Mouse (Mus musculus): Measurements from ENCODE around the gene Ankrd11.

Gene Ankrd11

DNA sequence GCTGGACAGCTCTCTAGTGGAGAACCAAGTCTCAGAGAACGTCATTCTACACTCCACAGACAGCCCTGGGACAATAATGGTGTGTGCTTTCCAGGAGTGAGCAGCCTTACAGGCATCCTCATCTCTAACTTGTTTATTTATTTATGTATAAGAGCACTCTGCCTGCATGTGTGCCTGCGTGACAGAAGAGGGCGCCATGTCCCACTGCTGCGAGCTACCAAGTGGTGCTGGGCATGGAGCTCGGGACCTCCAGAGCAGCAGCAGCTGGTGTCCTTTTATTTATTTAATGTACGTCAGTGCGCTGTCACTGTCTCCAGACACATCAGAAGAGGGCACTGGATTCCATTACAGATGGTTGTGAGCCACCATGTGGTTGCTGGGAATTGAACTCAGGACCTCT lies 115.3 kb downstream of the Ankrd11 start:
- DNase-seq (ENCODE audit: low spot score in 2 of 2), result no peak

DNA sequence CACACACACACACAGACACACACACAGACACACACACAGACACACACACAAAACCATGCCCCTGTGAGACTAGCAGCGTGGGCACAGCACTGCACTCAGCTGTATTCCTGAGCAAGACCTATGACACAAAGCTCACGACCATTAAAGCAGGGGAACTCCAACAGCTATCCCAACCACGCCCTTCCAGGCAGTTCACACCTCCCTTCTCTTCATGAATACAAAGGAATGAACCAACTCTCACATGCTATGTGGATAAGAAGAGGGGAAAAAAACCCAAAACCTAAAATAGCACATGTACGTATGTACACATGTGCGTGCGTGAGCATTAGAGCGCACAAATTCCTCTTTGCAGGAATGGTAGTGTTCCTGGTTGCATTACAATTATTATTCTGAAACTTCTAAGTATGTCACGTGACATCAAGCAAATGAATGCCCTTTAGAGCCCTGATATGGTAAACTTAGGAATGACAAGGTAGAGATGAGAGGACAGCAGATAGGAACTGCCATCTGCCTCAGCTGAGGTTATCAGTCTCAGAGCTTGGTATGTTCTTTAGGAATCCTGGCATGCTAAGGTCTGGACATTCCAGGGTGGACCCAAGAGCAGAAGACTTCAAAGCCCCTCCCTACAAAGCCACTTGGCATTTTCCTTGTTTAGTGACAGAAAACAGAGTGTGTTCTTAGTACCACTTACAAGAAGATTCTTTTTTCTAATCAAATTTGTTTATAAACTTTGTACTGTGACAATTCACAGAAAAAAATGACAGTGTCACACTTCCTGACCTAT lies 115.9 kb downstream of the Ankrd11 start:
- no peak for DNase-seq (ENCODE audit: low spot score in 2 of 2)

GRCm38 (mm10) chr8:122924091-122924490 lies 118.0 kb downstream of the Ankrd11 start:
- no peak for DNase-seq (ENCODE audit: low spot score in 2 of 2)

GRCm38 (mm10) chr8:122923431-122924090 lies 118.5 kb downstream of the Ankrd11 start:
- no peak for DNase-seq (ENCODE audit: low spot score in 2 of 2)

DNA sequence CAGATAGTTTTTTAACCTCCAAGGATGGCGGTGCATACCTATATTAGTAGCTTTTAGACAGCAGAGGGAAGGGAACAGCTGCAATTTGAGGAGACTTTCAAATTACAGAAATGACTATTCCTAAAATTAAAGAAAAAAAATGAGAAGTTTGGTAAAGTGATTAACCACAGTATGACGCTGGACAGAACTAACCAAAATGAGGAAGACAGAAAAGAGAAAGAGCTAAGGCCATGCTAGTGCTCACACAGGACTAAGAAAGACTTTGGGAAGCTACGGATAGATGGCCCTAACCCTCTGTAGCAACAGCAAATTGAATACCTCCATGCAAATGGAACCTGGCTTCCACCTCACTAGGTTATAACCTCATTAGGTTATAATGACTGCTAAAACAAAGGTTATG lies 119.1 kb downstream of the Ankrd11 start:
- no peak for DNase-seq (ENCODE audit: low spot score in 2 of 2)

GRCm38 (mm10) chr8:122920890-122921289 lies 121.2 kb downstream of the Ankrd11 start:
- no peak for DNase-seq (ENCODE audit: low spot score in 2 of 2)

DNA sequence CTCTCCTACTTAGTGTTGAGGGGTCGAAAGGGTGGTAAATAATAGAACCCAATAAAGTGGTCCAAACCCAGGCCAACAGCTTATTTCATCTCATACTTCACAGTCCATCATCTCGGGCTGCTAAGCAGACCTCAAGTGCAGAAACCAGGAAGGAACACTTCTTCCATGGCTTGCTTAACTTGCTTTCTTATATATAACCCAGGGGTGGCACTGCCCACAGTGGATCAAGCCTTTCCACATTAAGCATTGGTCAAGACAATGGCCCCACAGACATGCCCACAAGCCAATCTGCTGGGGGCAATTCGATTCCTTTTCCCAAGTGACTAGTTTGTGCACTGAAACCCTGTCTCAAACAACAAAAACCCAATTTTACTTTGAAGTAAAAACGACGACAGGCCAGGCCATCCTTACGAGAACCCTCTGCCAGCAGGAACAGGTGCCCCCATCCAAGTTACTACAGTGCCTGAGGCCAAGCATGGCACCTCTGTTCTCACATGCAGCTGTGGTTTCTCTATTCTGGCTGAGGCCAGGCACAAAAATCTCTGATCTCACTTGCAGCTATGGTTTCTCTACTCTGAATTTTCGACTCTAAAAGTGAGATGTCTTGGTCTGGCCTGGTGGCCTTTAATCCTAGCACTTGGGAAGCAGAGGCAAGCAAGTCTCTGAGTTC lies 123.5 kb downstream of the Ankrd11 start:
- no peak for DNase-seq (ENCODE audit: low spot score in 2 of 2)

- DNase-seq (ENCODE audit: low spot score in 2 of 2), result no peak
These were observed 124.3 kb downstream of the Ankrd11 start for GRCm38 (mm10) chr8:122917531-122918392.

GRCm38 (mm10) chr8:122916766-122917165 lies 125.3 kb downstream of the Ankrd11 start:
- no peak for DNase-seq (ENCODE audit: low spot score in 2 of 2)

- DNase-seq (ENCODE audit: low spot score in 2 of 2), result no peak
These were observed 129.2 kb downstream of the Ankrd11 start for GRCm38 (mm10) chr8:122912871-122913270.

GRCm38 (mm10) chr8:122912150-122912549 lies 129.9 kb downstream of the Ankrd11 start:
- no peak for DNase-seq (ENCODE audit: low spot score in 2 of 2)

DNA sequence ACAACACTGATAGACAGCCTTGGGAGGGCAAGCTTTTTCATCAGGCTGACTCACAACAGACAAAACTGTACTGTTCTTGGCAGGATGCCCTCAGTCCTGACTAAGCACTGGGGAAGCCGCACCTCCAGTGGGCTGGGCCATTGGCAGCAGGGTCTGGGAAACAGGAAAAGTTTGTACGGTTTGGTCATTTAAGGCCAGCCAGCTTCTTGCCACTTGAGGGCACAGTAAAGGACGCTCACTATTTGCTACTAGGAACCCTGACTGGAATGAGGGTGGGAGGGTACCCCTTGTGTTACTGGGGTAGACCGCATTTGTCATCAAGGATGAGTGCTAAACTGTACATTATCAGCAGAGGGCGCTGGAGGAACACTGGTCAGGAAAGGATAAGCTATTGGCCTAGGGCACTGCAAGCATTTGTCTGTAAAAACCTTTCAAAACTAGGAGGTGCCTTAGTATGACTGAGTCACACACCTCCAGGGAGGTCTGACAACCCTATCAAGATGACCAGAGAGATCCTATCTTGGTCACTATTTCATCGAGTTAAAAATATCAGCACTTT lies 135.5 kb downstream of the Ankrd11 start:
- peak; percentile 58 to 81 for DNase-seq (ENCODE audit: low spot score in 2 of 2)

DNA sequence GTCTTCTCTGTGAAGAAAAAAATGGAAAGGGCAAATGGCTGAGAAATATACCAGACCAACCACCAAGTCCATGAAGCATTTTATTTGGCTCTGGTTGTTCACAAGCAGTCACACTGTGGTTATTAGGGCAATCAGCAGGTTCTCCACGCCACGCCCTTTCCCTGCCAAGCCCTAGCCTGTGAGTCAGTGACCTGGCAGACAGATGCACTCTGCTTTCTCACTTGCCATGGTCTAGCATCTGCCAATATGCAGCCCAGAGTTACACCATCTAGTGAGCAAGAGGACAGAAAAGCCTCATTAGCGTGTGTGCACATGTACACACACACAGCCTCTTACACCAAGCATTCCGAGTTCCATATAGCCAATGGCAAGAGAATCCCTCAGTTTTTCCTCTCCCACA lies 136.7 kb downstream of the Ankrd11 start:
- DNase-seq (ENCODE audit: low spot score in 2 of 2), result no peak

- no peak for DNase-seq (ENCODE audit: low spot score in 2 of 2)
These were observed 137.6 kb downstream of the Ankrd11 start for GRCm38 (mm10) chr8:122904496-122904895.

- no peak for DNase-seq (ENCODE audit: low spot score in 2 of 2)
These were observed 139.1 kb downstream of the Ankrd11 start for GRCm38 (mm10) chr8:122903002-122903401.

DNA sequence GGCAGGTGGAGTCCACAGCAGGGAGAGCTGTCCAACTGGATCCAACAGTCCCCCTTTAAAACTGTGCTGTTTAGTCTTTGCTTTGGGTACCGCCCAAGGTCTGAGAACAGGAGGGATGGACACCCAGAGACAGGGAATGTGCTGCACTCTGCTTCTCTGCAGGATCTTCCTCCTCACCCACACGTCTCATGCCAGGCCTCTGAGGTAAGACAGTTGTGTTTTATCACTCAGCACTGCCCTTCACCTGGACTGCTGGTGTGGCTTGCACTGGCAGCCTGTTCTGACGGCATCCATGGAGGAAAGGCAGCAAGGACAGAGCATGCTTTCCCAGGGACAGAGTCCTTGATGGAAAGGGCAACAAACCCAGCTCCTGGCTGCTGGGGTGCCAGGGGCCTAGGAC lies 139.5 kb downstream of the Ankrd11 start:
- DNase-seq (ENCODE audit: low spot score in 2 of 2), result no peak

DNA sequence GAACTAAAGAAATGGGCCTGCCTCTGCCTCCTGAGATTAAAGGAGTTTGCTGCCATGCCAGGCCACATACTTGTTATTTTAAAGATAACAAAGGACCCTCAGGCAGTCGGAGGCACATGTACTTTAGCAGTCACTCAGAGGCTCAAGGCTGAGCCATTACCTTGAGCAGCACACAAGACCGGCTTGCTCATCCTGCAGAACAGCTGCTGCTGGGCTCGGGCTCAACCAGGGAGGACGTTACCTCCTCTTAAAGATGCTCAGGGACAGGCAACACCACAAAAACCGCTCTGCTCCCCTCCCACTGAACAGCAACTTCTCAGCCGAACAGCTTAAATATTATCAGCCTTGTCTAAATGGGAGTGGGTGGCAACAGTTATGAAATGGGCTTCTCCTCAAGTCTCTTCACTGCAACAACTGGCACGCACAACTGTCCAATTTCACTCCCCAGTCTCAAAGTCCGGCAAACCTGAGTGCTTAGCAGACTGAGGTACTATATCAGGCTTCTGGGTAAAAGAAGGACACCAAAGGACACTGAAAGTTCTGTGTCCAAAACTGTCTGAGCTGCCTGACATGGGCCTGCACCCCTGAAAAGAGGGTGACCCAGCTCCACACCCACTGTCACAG lies 140.1 kb downstream of the Ankrd11 start:
- no peak for DNase-seq (ENCODE audit: low spot score in 2 of 2)

DNA sequence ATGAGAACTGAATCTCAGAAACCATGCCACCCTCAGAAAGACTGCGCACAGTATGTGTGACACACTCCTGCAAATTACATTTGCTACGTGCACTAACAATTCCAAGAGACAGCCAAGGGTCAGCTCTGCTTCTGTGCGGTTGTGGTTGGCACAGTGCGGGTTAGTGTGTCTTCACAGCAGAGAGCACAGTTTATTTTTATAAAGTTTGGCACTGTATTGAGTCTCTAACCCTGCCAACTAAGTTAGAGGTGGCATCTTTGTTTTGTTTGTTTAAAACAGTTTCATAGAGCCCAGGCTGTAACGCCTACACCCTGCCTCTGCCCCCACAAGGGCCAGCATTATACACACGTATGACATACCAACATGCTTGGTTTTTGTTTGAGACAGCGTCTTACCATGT lies 140.6 kb downstream of the Ankrd11 start:
- no peak for DNase-seq (ENCODE audit: low spot score in 2 of 2)

DNA sequence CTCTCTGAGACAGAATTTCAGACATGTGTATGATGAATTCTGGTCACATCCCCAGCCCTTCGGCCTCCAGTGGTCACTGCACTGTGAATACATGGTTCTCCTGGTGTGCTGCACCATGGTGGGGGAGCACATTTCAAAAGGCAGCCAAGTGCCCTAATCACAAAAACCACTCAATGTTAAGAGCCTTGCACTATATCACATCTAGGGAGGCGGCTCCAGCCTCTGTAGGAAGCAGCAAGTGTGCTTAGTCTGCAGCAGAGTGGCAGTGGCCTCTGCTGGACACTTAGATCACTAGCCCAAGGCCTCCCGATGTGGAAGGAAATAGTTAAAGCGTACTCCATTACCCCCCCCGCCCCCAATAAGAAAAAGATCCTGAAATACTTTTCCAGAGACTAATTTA lies 143.0 kb downstream of the Ankrd11 start:
- no peak for DNase-seq (ENCODE audit: low spot score in 2 of 2)

DNA sequence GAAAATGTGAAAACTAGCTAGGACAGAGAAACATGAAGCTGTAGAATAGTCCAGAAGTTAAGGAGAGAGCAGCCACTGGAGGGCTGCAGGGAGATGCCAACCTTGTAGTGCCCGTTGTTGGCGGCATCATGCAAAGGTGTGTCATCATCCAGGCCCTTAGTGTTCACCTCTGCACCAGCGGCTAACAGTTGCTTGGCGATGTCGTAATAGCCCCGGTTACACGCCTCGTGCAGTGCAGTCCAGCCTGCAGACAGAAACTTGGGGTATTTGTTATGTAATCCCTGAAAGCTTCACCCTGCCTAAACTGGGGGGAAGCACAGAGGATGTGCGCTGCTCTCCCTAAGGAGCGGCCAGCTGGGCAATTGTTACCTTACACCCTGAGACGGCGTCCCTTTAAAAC lies 143.6 kb downstream of the Ankrd11 start:
- DNase-seq (ENCODE audit: low spot score in 2 of 2), result no peak

GRCm38 (mm10) chr8:122898018-122898417 lies 144.1 kb downstream of the Ankrd11 start:
- no peak for DNase-seq (ENCODE audit: low spot score in 2 of 2)
